Mouse (Mus musculus) left cerebral cortex, adult 2 months (tissue): ENCODE results near the gene Gm2431. TPM values are rescaled to one million over a fixed set of nuclear protein-coding genes. Genes with fewer than 3 reads are reported as not detected.
"Not testable (repeated sequence)": the region's sequence is repeated elsewhere in the genome, so short reads cannot be mapped to it uniquely, and the experiment has no call there.

Experiments used
- DNase-seq, 2 experiments: peaks; one replicate each; pipeline ENCODE4 v3.0.0; 2021 to 2022; ENCODE audit warnings: low spot score in 2 of 2, mixed read lengths in 1 of 2; ENCODE audit errors: extremely low spot score in 1 of 2
- H3K27ac ChIP-seq: fragments of 200-600 bp; 2 replicates; pipeline ENCODE4 v1.8.1; 2022
- H3K4me3 ChIP-seq: fragments of 200-600 bp; 2 replicates; pipeline ENCODE4 v1.8.1; 2022
- CTCF ChIP-seq: fragments of 200-600 bp; IDR thresholded peaks from 2 replicates; pipeline ENCODE4 v1.8.1; 2022; ENCODE audit warnings: antibody characterized with exemption, mild to moderate bottlenecking, moderate library complexity
- intact Hi-C: fragments of 180-260 bp; cut with DNase I; formaldehyde crosslinking; loops from one replicate; pipeline ENCODE4 v1.15.1; 2025
- total RNA-seq, 2 experiments: library from RNA; stranded (reverse); gene quantifications; 2 replicates each; pipeline ENCODE4 v1.2.3; 2021

The Gm2431 gene
- total RNA-seq, 2 experiments from 2014 or later = not detected

DNA sequence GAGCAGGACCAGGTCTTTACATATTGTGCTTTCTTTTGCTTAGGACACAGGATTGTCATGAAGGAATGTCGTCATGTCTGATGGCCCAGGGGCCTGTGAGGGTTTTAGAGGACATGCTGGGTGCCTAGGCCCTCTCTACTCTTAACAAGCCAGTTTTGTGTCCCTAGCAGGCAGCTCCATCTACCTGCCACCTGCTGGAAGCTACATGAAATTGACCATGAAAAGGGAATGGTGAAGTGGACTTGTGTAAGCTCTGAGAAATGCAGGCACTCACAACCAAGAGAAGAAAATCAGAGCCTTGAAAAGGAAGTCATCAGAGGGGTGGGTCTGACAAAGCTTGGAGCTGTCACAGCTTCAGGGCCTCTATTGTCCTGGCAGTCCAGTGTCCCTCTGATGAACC lies 21.1 kb upstream of the Gm2431 start:
- not testable (repeated sequence) for H3K4me3 ChIP-seq, DNase-seq, H3K27ac ChIP-seq
- intact Hi-C loops = loop anchor here (1.0 kb wide), 1 partner anchor 8 kb away; no protein-coding TSS in a partner anchor
- peak; percentile 27 for TF ChIP-seq CTCF

DNA sequence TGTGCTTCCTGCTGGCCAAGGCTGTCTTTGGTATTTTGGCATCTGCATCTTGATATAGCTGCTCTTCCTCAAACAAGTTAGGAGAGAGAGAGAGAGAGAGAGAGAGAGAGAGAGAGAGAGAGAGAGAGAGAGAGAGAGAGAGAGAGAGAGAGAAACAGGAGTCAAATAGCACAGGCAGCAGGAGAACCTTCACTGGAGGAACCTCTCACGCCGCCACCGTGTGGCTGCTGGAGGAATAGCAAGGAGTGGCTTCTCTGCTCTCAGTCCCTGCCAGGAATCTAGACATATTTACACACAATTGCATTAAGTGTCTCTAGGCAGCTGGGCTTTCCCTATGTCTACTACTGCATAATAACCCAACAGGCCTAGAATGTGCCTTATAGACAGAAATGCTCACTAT lies 20.0 kb upstream of the Gm2431 start:
- peak; percentile 54 to 71 for DNase-seq
- H3K27ac ChIP-seq, H3K4me3 ChIP-seq, intact Hi-C loops: not testable (repeated sequence)
- peak; percentile 59 for TF ChIP-seq CTCF

DNA sequence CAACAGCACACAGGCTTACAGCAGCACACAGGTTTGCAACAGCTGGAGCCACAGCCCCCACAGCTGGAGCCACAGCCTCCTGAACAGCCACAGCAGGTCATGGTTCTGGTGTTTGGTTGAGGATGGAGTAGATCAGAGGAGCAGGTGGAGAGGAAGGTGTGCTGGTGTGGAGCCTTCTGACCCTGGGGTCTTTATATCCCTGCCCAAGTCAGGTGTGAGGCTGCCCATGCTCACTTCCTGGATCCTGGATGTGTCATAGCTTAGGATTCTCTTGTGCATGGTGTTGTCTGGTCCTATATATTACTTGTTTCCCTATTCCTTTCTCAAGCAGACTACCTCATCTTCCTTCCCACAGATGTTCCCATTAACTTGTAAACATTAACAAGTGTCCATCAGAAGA lies 16.1 kb upstream of the Gm2431 start, which contains the start of gene Gm4559:
Gm4559 (minus strand) TSS at position 101 of the 400 bp plus-strand sequence.
- intact Hi-C loops, DNase-seq, H3K4me3 ChIP-seq, H3K27ac ChIP-seq: not testable (repeated sequence)

DNA sequence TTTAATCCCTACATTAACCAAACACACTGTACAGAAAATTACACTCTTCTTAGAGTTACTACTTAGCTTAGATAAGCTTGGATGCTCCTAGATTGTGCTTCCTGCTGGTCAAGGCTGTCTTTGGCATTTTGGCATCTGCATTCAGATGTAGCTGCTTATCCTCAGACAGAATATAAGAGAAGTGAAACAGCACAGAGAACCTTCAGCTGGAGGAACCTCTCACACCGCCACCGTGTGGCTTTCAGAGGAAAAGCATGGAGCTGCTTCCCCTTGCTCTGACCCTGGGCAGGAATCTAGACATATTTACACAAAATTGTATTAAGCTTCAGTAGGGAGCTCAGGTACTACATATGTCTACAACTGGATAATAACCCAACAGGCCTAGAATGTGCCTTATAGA lies 2.6 kb downstream of the Gm2431 start:
- H3K4me3 ChIP-seq = no peak overlapping the region
- DNase-seq = peak; percentile 26 to 28
- intact Hi-C loops = no loop called here
- TF ChIP-seq CTCF = peak; percentile 77
- no peak overlapping the region for H3K27ac ChIP-seq

DNA sequence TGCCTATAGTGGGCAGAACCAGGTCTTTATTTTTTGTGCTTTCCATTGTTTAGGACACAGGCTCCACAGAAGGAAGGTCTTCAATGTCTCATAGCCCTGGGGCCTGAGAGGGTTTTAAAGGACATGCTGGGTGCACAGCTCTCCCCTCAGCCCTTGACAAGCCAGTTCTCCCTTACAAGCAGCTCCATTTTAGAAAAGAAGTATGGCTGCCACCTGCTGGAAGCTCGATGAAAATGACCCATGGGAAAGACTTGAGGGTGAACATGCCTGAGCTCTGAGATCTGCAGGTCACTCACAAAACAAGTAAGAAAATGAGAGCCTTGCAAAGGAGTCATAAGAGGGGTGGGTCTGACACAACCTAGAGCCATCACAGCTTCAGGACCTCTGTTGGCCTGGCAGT lies 8.3 kb downstream of the Gm2431 start:
- TF ChIP-seq CTCF = peak; percentile 55
- H3K4me3 ChIP-seq = no peak overlapping the region
- DNase-seq = peak; percentile 21 to 33
- no peak overlapping the region for H3K27ac ChIP-seq
- intact Hi-C loops = loop anchor here (1.0 to 2.0 kb wide), 2 partner anchors 104 to 179 kb away; no protein-coding TSS in a partner anchor

DNA sequence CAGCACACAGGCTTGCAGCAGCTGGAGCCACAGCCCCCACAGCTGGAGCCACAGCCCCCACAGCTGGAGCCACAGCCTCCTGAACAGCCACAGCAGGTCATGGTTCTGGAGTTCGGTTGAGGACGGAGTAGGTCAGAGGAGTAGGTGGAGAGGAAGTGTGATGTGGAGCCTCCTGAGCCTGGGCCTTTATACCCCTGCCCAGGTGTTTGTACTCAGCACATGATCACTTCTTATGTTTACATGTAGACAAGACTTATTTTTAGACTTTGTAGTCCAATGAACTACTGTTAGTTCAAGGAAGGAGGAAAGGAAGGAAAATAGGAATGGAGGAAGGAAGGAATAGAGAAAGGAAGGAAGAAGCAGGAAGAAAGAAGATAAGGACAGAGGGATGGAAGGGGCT lies 17.2 kb downstream of the Gm2431 start, which contains the start of gene Gm40460:
Gm40460 (minus strand) TSS at position 101 of the 400 bp plus-strand sequence.
- intact Hi-C loops = no loop called here
- TF ChIP-seq CTCF = no peak
- Histone ChIP-seq H3K27ac (no peak within 1 kb of the TSS), H3K4me3 (no peak within 1 kb of the TSS)
- no peak for DNase-seq

DNA sequence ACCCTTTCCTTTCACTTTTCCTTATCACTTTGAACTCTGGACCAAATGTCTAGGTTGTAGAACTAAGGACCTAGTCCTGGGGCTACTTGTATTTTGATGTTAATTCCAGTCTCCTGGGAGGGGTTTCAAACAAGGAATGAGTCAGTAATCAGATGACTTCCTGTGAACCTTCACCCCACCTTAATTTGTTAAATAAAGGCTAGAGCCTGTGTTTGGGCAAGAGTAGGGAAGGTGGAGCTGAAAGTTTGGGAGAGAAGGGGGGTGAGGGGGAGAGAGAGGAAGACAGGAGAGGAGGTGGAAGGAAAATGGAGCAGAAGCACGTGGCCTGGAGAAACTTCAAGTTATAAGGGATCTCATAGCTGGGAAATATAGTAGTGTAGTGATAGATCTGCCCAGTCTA lies 26.6 kb downstream of the Gm2431 start:
- no peak overlapping the region for H3K4me3 ChIP-seq
- TF ChIP-seq CTCF = no peak
- DNase-seq = no peak
- H3K27ac ChIP-seq = no peak overlapping the region
- intact Hi-C loops = no loop called here

DNA sequence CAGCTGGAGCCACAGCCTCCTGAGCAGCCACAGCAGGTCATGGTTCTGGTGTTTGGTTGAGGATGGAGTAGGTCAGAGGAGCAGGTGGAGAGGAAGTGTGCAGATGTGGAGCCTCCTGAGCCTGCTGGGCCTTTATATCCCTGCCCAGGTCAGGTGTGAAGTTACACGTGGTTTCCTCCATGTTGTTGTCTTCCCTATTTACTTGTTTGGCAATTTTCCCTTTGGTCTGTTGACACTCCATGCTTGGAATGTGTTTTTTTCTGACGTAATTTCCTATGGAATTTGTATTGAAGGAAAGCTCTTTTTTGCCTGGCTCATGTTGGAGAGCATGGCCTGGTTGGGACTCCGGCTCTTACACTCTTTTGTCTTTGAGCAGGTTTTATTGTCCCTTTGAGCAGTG lies 28.3 kb downstream of the Gm2431 start, which contains the start of gene Krtap5-5:
Krtap5-5 (minus strand) TSS at position 101 of the 400 bp plus-strand sequence.
- H3K4me3 ChIP-seq, intact Hi-C loops, H3K27ac ChIP-seq, DNase-seq: not testable (repeated sequence)

DNA sequence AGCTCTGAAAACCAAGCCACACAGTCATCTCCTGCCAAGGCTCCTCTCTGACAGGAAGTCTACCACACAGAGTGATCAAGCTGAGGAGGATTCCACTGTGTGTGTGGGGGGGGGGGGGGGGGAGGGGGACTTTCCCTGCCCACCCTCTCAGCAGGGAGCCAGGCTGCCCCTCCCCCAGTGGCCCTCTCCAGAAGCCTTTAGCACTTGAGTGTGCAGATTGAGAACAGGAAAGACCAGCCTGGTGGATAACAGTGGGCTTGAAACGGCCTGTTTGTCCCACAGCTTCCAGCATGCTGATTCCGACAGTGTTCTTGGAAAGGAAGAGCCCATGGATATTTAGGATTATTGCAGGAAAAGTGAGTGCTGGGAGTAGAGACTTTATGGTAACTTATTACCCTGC lies 33.6 kb downstream of the Gm2431 start:
- TF ChIP-seq CTCF = no peak
- no peak overlapping the region for H3K4me3 ChIP-seq
- intact Hi-C loops = no loop called here
- H3K27ac ChIP-seq = no peak overlapping the region
- no peak for DNase-seq

DNA sequence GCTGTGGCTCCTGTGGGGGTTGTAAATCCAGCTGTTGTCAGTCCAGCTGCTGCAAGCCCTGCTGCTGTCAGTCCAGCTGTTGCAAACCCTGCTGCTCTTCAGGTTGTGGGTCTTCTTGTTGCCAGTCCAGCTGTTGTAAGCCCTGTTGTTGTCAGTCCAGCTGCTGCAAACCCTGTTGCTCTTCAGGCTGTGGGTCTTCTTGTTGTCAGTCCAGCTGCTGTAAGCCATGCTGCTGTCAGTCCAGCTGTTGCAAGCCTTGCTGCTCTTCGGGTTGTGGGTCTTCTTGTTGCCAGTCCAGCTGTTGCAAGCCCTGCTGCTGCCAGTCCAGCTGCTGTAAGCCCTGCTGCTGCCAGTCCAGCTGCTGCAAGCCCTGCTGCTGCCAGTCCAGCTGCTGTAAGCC lies 46.0 kb downstream of the Gm2431 start:
- intact Hi-C loops, H3K4me3 ChIP-seq, H3K27ac ChIP-seq, DNase-seq: not testable (repeated sequence)

DNA sequence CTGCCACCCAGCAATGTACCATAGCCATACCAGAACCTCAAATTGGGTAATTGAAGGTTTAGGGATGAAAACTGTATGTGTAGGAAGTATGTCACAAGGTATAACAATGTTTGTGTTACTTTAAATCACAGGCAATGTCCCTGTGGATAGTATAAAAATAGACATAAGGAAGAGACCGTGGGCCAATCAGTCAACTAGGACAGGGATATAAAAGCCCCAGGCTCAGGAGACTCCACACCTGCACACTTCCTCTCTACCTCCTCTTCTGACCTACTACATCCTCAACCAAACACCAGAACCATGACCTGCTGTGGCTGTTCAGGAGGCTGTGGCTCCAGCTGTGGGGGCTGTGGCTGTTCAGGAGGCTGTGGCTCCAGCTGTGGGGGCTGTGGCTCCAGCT lies 46.6 kb downstream of the Gm2431 start, which contains the start of gene Gm7579:
Gm7579 (plus strand) TSS at position 301 of the 400 bp plus-strand sequence.
- DNase-seq = no peak
- intact Hi-C loops = no loop called here

More for the DNA sequence above, 46.6 kb downstream of the Gm2431 start, which contains the start of gene Gm7579:
- Histone ChIP-seq H3K27ac (no peak within 1 kb of the TSS), H3K4me3 (no peak within 1 kb of the TSS)
- no peak for TF ChIP-seq CTCF

Other genes with a start within 250 kb of the Gm2431 start
- 10 to 100 TPM; 37.6 to 38.7 TPM for gene Mob2, start 197.3 kb downstream of the Gm2431 start, total RNA-seq
- 100 to 1,000 TPM; 153 to 173 TPM for gene Dusp8, start 162.5 kb downstream of the Gm2431 start, total RNA-seq
- not detected for gene Gm45618, start 137.6 kb downstream of the Gm2431 start, total RNA-seq
- not detected for gene Gm39115, start 122.3 kb downstream of the Gm2431 start, total RNA-seq
- gene Gm45337, start 113.7 kb downstream of the Gm2431 start, total RNA-seq = not detected
- not detected for gene Gm29735, start 101.2 kb downstream of the Gm2431 start, total RNA-seq
- gene Gm4553, start 92.6 kb downstream of the Gm2431 start, total RNA-seq = not detected
- gene Krtap5-2, start 82.3 kb downstream of the Gm2431 start, total RNA-seq = not detected
- not detected for gene Gm10153, start 68.0 kb downstream of the Gm2431 start, total RNA-seq
- not detected for gene Krtap5-3, start 57.0 kb downstream of the Gm2431 start, total RNA-seq
- not detected for gene Gm7579, start 46.5 kb downstream of the Gm2431 start, total RNA-seq
- not detected for gene Krtap5-5, start 28.4 kb downstream of the Gm2431 start, total RNA-seq
- gene Gm40460, start 17.3 kb downstream of the Gm2431 start, total RNA-seq = not detected
- gene Gm4559, start 16.0 kb upstream of the Gm2431 start, total RNA-seq = not detected
- gene Krtap5-1, start 38.8 kb upstream of the Gm2431 start, total RNA-seq = not detected
- gene Krtap5-4, start 45.2 kb upstream of the Gm2431 start, total RNA-seq = not detected
- 10 to 100 TPM; 31.4 to 36.1 TPM for gene Ifitm10, start 115.4 kb upstream of the Gm2431 start, total RNA-seq
- gene Gm49369, start 124.3 kb upstream of the Gm2431 start, total RNA-seq = 1 to 10 TPM; 4.3 to 4.5 TPM
- 100 to 1,000 TPM; 304 TPM for gene Ctsd, start 129.7 kb upstream of the Gm2431 start, total RNA-seq
- gene Syt8, start 176.5 kb upstream of the Gm2431 start, total RNA-seq = not detected
- gene Tnni2, start 183.5 kb upstream of the Gm2431 start, total RNA-seq = under 1 TPM in 1 of 2 experiments, not detected in 1; 0.50 TPM
- 1 to 10 TPM; 3.4 to 7.1 TPM for gene Lsp1, start 202.5 kb upstream of the Gm2431 start, total RNA-seq
- not detected for gene Tnnt3, start 240.5 kb upstream of the Gm2431 start, total RNA-seq